21 mouse cellular contexts compared by ENCODE assay signal in the genomic region with DNA sequence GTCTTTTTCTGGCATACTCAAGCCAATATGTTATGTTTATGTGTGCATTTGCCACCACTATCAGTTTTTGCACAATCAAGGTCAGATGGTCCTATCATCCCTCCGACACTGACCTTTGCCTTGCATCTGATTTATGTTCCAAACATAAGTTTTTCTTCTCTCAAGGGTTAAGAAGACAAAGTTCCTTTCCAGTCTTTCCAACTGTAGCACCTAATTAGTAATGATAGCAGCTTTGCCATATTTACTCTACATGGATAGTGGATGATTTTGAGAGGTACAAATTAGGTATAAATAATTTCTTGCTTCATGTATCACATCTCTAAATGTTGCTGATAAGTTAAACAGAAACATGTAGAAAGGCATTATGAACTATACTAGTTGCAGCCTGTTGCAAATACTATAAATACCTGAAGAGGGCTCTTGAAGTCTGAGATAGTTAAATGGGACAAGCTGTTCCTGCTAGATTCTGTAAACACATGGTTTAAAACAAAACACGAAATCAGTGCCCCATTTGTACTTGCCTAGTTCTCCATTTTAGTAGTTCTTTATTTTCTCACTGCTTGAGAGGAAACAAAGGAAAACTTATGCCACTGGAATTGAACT.
DNase-seq lines count a peak whose midpoint lies in the region; ATAC-seq and TF ChIP-seq lines count a peak whose summit lies in the region.
"Had no signal": no experiment of that assay in that cellular context is flagged by ENCODE, and none has a peak within 500 bp of the region (broad histone marks: within the 10 kb centered on the region; RNA-seq: fewer than 3 reads in every experiment).

No protein-coding gene starts in this region.

- H3K4me2 ChIP-seq in lung, embryonic 14.5 days: no peak overlapping the region
- H3K4me2 ChIP-seq in heart, embryonic 14.5 days (ENCODE audit: low read length): 0 out of 2 replicates have a peak overlapping the region, but pooled peaks have one; percentile 5
- H3K4me2 ChIP-seq: embryonic facial prominence, embryonic 12.5 days; hindbrain, embryonic 14.5 days; limb, embryonic 13.5 days; liver, embryonic 12.5 days had no signal

- no peak for TF ChIP-seq CTCF in lung, embryonic 14.5 days (IDR thresholded peaks at IDR 0.05; ENCODE audit: low read depth)

- peak; percentile 12 to 14 for DNase-seq in heart, adult 18-20 months
- no peak for DNase-seq in heart, adult 11 months
- peak; percentile 71 for DNase-seq in lung, embryonic 14.5 days
- DNase-seq in lung, postnatal 4 days: no peak
- peak; percentile 4 for DNase-seq in lung, postnatal 10 days
- no peak for DNase-seq in cerebellum, postnatal 4 days (ENCODE audit: low spot score in 2 of 2)
- DNase-seq: cerebellum, adult 11 months; cerebellum, adult 9-11 months; gastrocnemius, postnatal 14 days; kidney, adult 18-20 months; kidney, postnatal 4 days; layer of hippocampus, adult 9-11 months; thymus, postnatal 14 days had no signal

- 27% methylated on average over 2 of the region's 2 CpGs for WGBS in lung, embryonic 14.5 days
- WGBS in heart, embryonic 14.5 days: 33% methylated on average over 2 of the region's 2 CpGs

- no peaks in the 10 kb centered on the region for H3K4me1 ChIP-seq in lung, embryonic 14.5 days (ENCODE audit: insufficient read depth)
- H3K4me1 ChIP-seq in heart, embryonic 14.5 days (ENCODE audit: control insufficient read depth in 2 of 2, insufficient read depth in 2 of 2, low read length in 2 of 2): peaks cover 0 to 16% of the 10 kb centered on the region in 2 experiments; a peak in 3 of 4 replicates
- H3K4me1 ChIP-seq: embryonic facial prominence, embryonic 12.5 days; limb, embryonic 13.5 days; liver, embryonic 12.5 days had no signal

- no peaks in the 10 kb centered on the region for H3K36me3 ChIP-seq in lung, embryonic 14.5 days (ENCODE audit: insufficient read depth)
- H3K36me3 ChIP-seq in heart, embryonic 14.5 days (ENCODE audit: control insufficient read depth, insufficient read depth, low read length): no peaks in the 10 kb centered on the region
- H3K36me3 ChIP-seq: embryonic facial prominence, embryonic 12.5 days; limb, embryonic 13.5 days; liver, embryonic 12.5 days had no signal

- no peak overlapping the region for H3K9ac ChIP-seq in lung, embryonic 14.5 days
- no peak overlapping the region for H3K9ac ChIP-seq in heart, embryonic 14.5 days (ENCODE audit: low read length)
- H3K9ac ChIP-seq: embryonic facial prominence, embryonic 12.5 days; hindbrain, embryonic 14.5 days; limb, embryonic 13.5 days; liver, embryonic 12.5 days had no signal

- peak; percentile 79 for ATAC-seq in lung, embryonic 14.5 days (ENCODE audit: insufficient read depth)
- no peak for ATAC-seq in heart, embryonic 14.5 days (ENCODE audit: insufficient number of reproducible peaks, insufficient read depth, low FRiP score, low read depth)
- ATAC-seq: inflammation-experienced regulatory T-cells, adult 6 months; liver, embryonic 12.5 days; midbrain, embryonic 16.5 days had no signal

- H3K4me3 ChIP-seq in lung, embryonic 14.5 days (ENCODE audit: low read depth, low read length): no peak overlapping the region
- no peak overlapping the region for H3K4me3 ChIP-seq in heart, embryonic 14.5 days (ENCODE audit: control insufficient read depth in 1 of 2, insufficient read depth in 1 of 2, low read depth in 1 of 2, low read length in 2 of 2)
- H3K4me3 ChIP-seq: embryonic facial prominence, embryonic 12.5 days; limb, embryonic 13.5 days; liver, embryonic 12.5 days had no signal

- H3K27me3 ChIP-seq in lung, embryonic 14.5 days (ENCODE audit: insufficient read depth, low read length): no peaks in the 10 kb centered on the region
- no peaks in the 10 kb centered on the region for H3K27me3 ChIP-seq in heart, embryonic 14.5 days (ENCODE audit: control insufficient read depth, insufficient read depth, low read length)
- H3K27me3 ChIP-seq: embryonic facial prominence, embryonic 12.5 days; limb, embryonic 13.5 days; liver, embryonic 12.5 days had no signal

- H3K9me3 ChIP-seq in lung, embryonic 14.5 days (ENCODE audit: low read depth, low read length): no peaks in the 10 kb centered on the region
- H3K9me3 ChIP-seq in heart, embryonic 14.5 days (ENCODE audit: control insufficient read depth, low read length): no peaks in the 10 kb centered on the region
- H3K9me3 ChIP-seq: embryonic facial prominence, embryonic 12.5 days; limb, embryonic 13.5 days; liver, embryonic 12.5 days had no signal

- no peak overlapping the region for H3K27ac ChIP-seq in lung, embryonic 14.5 days (ENCODE audit: low read depth)
- H3K27ac ChIP-seq in heart, embryonic 14.5 days (replicated peaks in 1 of 2; ENCODE audit: control insufficient read depth in 1 of 2, insufficient read depth in 1 of 2, low read depth in 2 of 2, low read length in 2 of 2): peak overlapping the region in 1 of 2 experiments; percentile 50; a peak in 2 of 4 replicates
- H3K27ac ChIP-seq: embryonic facial prominence, embryonic 12.5 days; limb, embryonic 13.5 days; liver, embryonic 12.5 days; macrophage had no signal

Comparison
In these comparisons a context has a peak if more than half of its experiments do, and no peak if none do; other contexts are left out.
1. DNase-seq: peak in heart, adult 18-20 months (2 of 2), lung, embryonic 14.5 days (single experiment) and lung, postnatal 10 days (single experiment); none in heart, adult 11 months (single experiment), lung, postnatal 4 days (0 of 2) and cerebellum, postnatal 4 days (0 of 2).